In the genomic region with DNA sequence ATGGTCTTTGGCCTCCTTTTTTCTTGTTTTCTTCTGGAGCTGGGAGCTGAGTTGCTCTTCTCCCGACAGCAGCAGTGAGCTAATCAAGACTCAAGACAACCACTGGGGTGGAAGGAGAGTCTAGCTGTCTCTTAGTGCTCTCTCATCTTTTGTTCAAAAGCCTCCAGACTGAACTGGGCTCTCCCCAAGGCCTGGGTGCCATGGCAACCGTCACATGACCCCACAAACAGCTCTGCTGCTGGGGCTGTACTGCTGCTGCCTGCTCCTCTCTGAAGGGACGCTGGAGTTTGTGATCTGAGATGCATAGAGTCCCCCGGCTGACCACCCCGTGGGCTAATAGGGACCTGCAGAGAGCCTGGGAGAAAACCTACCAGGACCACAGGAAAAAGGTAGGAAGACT, we compare ENCODE assay signal across 9 mouse cellular contexts. TPM values are rescaled to one million over a fixed set of nuclear protein-coding genes. Genes with fewer than 3 reads are reported as not detected.
DNase-seq lines count a peak whose midpoint lies in the region; ATAC-seq and TF ChIP-seq lines count a peak whose summit lies in the region.
"Had no signal": no experiment of that assay in that cellular context is flagged by ENCODE, and none has a peak within 500 bp of the region (broad histone marks: within the 10 kb centered on the region; RNA-seq: fewer than 3 reads in every experiment).

Gene Cfap97d2 (plus strand): TSS at position 222 of the 400 bp plus-strand sequence.

- no peak within 1 kb of the TSS for H3K9ac ChIP-seq in liver, embryonic 11.5 days (ENCODE audit: low read depth, low read length)
- H3K9ac ChIP-seq in forebrain, embryonic 13.5 days, result peak within 1 kb of the TSS; percentile 54
- no peak within 1 kb of the TSS for H3K9ac ChIP-seq in lung, postnatal 0 days (replicated peaks; ENCODE audit: low read depth)

- no peaks in the 10 kb centered on the region for H3K36me3 ChIP-seq in liver, embryonic 11.5 days (ENCODE audit: control insufficient read depth, insufficient read depth, low read length)
- H3K36me3 ChIP-seq in forebrain, embryonic 13.5 days (ENCODE audit: poor library complexity, severe bottlenecking), result no peaks in the 10 kb centered on the region
- no peaks in the 10 kb centered on the region for H3K36me3 ChIP-seq in lung, postnatal 0 days (ENCODE audit: insufficient read depth, low read length)

- no peaks in the 10 kb centered on the region for H3K9me3 ChIP-seq in liver, embryonic 11.5 days (ENCODE audit: control insufficient read depth, low read length)
- H3K9me3 ChIP-seq in forebrain, embryonic 13.5 days (replicated peaks), result no peaks in the 10 kb centered on the region; the same call in 1 of the 2 replicates
- no peaks in the 10 kb centered on the region for H3K9me3 ChIP-seq in lung, postnatal 0 days (ENCODE audit: low read length)

- H3K27me3 ChIP-seq in liver, embryonic 11.5 days (replicated peaks; ENCODE audit: control insufficient read depth, insufficient read depth, low read length), result no peaks in the 10 kb centered on the region
- H3K27me3 ChIP-seq in forebrain, embryonic 13.5 days, result no peaks in the 10 kb centered on the region
- H3K27me3 ChIP-seq in lung, postnatal 0 days (replicated peaks; ENCODE audit: insufficient read depth, low read length), result no peaks in the 10 kb centered on the region

- no peak within 1 kb of the TSS for H3K4me2 ChIP-seq in liver, embryonic 11.5 days
- peak within 1 kb of the TSS; percentile 51 for H3K4me2 ChIP-seq in forebrain, embryonic 13.5 days
- no peak within 1 kb of the TSS for H3K4me2 ChIP-seq in lung, postnatal 0 days (replicated peaks; ENCODE audit: low read depth, low read length)

- no peak within 1 kb of the TSS for H3K27ac ChIP-seq in liver, embryonic 11.5 days (ENCODE audit: low read depth, low read length)
- peak within 1 kb of the TSS; percentile 83 for H3K27ac ChIP-seq in forebrain, embryonic 13.5 days
- H3K27ac ChIP-seq in lung, postnatal 0 days (ENCODE audit: low read length), result no peak within 1 kb of the TSS

- ATAC-seq in liver, embryonic 11.5 days (replicated peaks; ENCODE audit: low FRiP score), result no peak
- peak; percentile 99 for ATAC-seq in forebrain, embryonic 13.5 days
- ATAC-seq in lung, postnatal 0 days, result peak; percentile 56

- 27% methylated on average over 5 of the region's 5 CpGs for WGBS in liver, embryonic 11.5 days
- under 1% methylated on average over 5 of the region's 5 CpGs for WGBS in forebrain, embryonic 13.5 days
- 18% methylated on average over 5 of the region's 5 CpGs for WGBS in lung, postnatal 0 days

- no peak for TF ChIP-seq EP300 in lung, postnatal 0 days (IDR thresholded peaks at IDR 0.05)

- DNase-seq in liver (peak; percentile 26), adipocyte (ENCODE audit: low spot score) (peak; percentile 32)
- DNase-seq in liver, embryonic 11.5 days (ENCODE audit: low spot score), result no peak
- peak; percentile 72 for DNase-seq in induced T-regulatory cell, adult 2 months (ENCODE audit: low read depth)
- peak; percentile 36 for DNase-seq in lung, postnatal 0 days (ENCODE audit: low spot score)
- DNase-seq in retina, embryonic 14.5 days (ENCODE audit: low spot score), result peak; percentile 90
- DNase-seq in urinary bladder, postnatal 36 days (ENCODE audit: low spot score in 2 of 2), result no peak

- TF ChIP-seq CTCF in lung, postnatal 0 days (IDR thresholded peaks at IDR 0.05), result no peak

- H3K4me3 ChIP-seq in liver, embryonic 11.5 days (ENCODE audit: low read depth, low read length), result no peak within 1 kb of the TSS
- H3K4me3 ChIP-seq in forebrain, embryonic 13.5 days, result peak within 1 kb of the TSS; percentile 21
- H3K4me3 ChIP-seq in lung, postnatal 0 days (ENCODE audit: low read depth, low read length), result no peak within 1 kb of the TSS

- H3K4me1 ChIP-seq in liver, embryonic 11.5 days (replicated peaks; ENCODE audit: control insufficient read depth, insufficient read depth, low read length), result peaks cover 7% of the 10 kb centered on the region; the same call in 1 of the 2 replicates
- peaks cover 11% of the 10 kb centered on the region for H3K4me1 ChIP-seq in forebrain, embryonic 13.5 days
- no peaks in the 10 kb centered on the region for H3K4me1 ChIP-seq in lung, postnatal 0 days (ENCODE audit: insufficient read depth, low read depth, low read length)

RNA-seq across cellular contexts. Expression of gene Cfap97d2, which starts in this region (rescaled TPM):
- polyA plus RNA-seq in liver, embryonic 11.5 days (2014; fragmentation: Nextera tagmentation; extraction: Ambion mirVana), result 0.19 TPM in 1 of 2 replicates, not detected in the other
- polyA plus RNA-seq in forebrain, embryonic 13.5 days (2015; fragmentation: Nextera tagmentation; extraction: Ambion mirVana), result 1.4 and 1.8 TPM in 2 replicates
- polyA plus RNA-seq in lung, postnatal 0 days (2015; fragmentation: Nextera tagmentation; extraction: Ambion mirVana), result 0.81 and 1.1 TPM in 2 replicates
- polyA plus RNA-seq: liver, adult 2 months had no signal

Comparison
In these comparisons a context has a peak if more than half of its experiments do, and no peak if none do; other contexts are left out.
1. DNase-seq: peak in liver (single experiment), adipocyte (single experiment), induced T-regulatory cell, adult 2 months (single experiment), lung, postnatal 0 days (single experiment) and retina, embryonic 14.5 days (single experiment); none in liver, embryonic 11.5 days (single experiment) and urinary bladder, postnatal 36 days (0 of 2).